Mouse (Mus musculus) B cell, adult 2 months (primary cell): Measurements from ENCODE around the gene Olfr1022.

Experiments
- DNase-seq, 2 experiments: peaks; one replicate each; pipeline ENCODE4 v3.0.0; 2022

The Olfr1022 gene

GRCm38 (mm10) chr2:85868294-85868693 is at the start of gene Olfr1022:
Olfr1022 (plus strand) TSS chr2:85868594.
- DNase-seq: no peak

GRCm38 (mm10) chr2:85845383-85845782 is 23.0 kb upstream of the Olfr1022 start, which contains the start of gene Olfr1019:
Olfr1019 (minus strand) TSS chr2:85845483.
- DNase-seq: no peak

- DNase-seq: no peak
Observed at GRCm38 (mm10) chr2:85846730-85847129, 21.7 kb upstream of the Olfr1022 start, which contains the start of gene Olfr1020. Olfr1020 (plus strand) TSS chr2:85847030.

DNA sequence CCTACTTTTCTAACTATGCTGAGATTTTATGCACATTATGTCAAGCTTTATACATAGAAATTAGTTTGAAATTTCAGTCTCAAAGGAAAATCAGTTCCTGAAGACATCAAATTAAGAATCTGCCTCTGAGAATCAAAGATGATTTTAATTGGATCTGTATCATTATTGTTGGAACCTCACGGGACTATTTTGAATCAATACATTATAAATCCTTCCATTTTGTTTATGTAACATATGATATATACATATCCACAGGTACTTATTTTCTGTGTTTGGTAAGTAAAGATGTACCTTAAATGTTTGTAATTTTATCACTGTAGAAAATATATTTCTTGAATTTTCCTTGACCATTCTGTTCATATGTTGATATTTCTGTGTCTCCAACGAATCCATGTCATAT is 16.9 kb downstream of the Olfr1022 start, which contains the start of gene Olfr1023:
Gene Olfr1023 (plus strand): TSS at position 301 of the 400 bp plus-strand sequence.
- no peak for DNase-seq

- DNase-seq: no peak
Observed at GRCm38 (mm10) chr2:85904952-85905351, 36.6 kb downstream of the Olfr1022 start, which contains the start of gene Olfr1024. Olfr1024 (minus strand) TSS chr2:85905052.

GRCm38 (mm10) chr2:85913197-85913596 is 44.8 kb downstream of the Olfr1022 start:
- DNase-seq: no peak

DNA sequence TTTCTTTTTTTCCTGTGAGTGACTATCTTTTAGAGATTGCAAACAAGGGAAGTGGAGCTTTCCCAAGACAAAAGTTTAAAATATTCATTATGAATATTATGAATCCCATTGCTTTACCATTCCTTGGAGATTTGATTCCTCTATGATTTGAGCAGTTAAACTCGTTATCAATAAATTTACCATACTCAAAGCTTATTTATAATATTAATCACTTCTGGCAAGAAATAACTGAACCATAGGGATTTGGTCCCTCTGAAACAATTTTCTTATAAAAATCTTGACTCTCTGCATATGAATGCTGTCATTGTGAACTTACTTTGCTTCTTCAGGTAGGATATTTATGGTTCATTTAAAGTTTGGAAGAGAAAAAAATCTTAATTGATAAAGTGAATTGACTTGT is 46.5 kb downstream of the Olfr1022 start, which contains the start of gene Olfr1025-ps1:
Gene Olfr1025-ps1 (plus strand): TSS at position 301 of the 400 bp plus-strand sequence.
- DNase-seq: no peak
